Mouse (Mus musculus) intestine, embryonic 15.5 days (tissue): ENCODE measurements around the gene Stam2. TPM values are rescaled to one million over a fixed set of nuclear protein-coding genes. Genes with fewer than 3 reads are reported as not detected.

ENCODE experiments used
- ATAC-seq: fragments of 200-750 bp; cut with Nextera tagmentation; 2 replicates; pipeline ENCODE4 v1.8.0; 2017; ENCODE audit warnings: moderate TSS enrichment, moderate library complexity
- H3K27ac ChIP-seq: fragments of 300-500 bp; sonication (generic); 2 replicates; pipeline ENCODE4 v1.5.1; 2015; ENCODE audit warnings: mild to moderate bottlenecking, inconsistent platforms
- H3K27me3 ChIP-seq: fragments of 300-500 bp; sonication (generic); replicated peaks from 2 replicates; pipeline ENCODE4 v1.6.1; 2015; ENCODE audit warnings: inconsistent platforms
- H3K36me3 ChIP-seq: fragments of 300-500 bp; sonication (generic); 2 replicates; pipeline ENCODE4 v1.6.1; 2015; ENCODE audit warnings: inconsistent platforms
- H3K4me1 ChIP-seq: fragments of 300-500 bp; sonication (generic); replicated peaks from 2 replicates; pipeline ENCODE4 v1.6.1; 2015; ENCODE audit warnings: inconsistent platforms
- H3K4me2 ChIP-seq: fragments of 300-500 bp; sonication (generic); replicated peaks from 2 replicates; pipeline ENCODE4 v1.6.1; 2015; ENCODE audit warnings: mild to moderate bottlenecking, inconsistent platforms
- H3K4me3 ChIP-seq: fragments of 300-500 bp; sonication (generic); replicated peaks from 2 replicates; pipeline ENCODE4 v1.5.1; 2015; ENCODE audit warnings: inconsistent platforms
- H3K9ac ChIP-seq: fragments of 300-500 bp; sonication (generic); 2 replicates; pipeline ENCODE4 v1.6.1; 2015; ENCODE audit warnings: inconsistent platforms
- H3K9me3 ChIP-seq: fragments of 300-500 bp; sonication (generic); 2 replicates; pipeline ENCODE4 v1.6.1; 2016; ENCODE audit warnings: inconsistent platforms
- WGBS: fragments of 180-500 bp; shearing (Covaris S2); methylation state at CpG from one replicate; pipeline ENCODE4 v1.1.7; 2015; 5-methylcytosine and 5-hydroxymethylcytosine counted together
- polyA plus RNA-seq: library from polyadenylated mRNA; unstranded; fragments of >200 nt; fragmentation: Nextera tagmentation; extraction: Ambion mirVana; gene quantifications from 2 replicates; pipeline ENCODE4 v1.2.1, GENCODE M21; 2015

The Stam2 gene
- polyA plus RNA-seq: 30.3 and 34.4 TPM in 2 replicates

DNA sequence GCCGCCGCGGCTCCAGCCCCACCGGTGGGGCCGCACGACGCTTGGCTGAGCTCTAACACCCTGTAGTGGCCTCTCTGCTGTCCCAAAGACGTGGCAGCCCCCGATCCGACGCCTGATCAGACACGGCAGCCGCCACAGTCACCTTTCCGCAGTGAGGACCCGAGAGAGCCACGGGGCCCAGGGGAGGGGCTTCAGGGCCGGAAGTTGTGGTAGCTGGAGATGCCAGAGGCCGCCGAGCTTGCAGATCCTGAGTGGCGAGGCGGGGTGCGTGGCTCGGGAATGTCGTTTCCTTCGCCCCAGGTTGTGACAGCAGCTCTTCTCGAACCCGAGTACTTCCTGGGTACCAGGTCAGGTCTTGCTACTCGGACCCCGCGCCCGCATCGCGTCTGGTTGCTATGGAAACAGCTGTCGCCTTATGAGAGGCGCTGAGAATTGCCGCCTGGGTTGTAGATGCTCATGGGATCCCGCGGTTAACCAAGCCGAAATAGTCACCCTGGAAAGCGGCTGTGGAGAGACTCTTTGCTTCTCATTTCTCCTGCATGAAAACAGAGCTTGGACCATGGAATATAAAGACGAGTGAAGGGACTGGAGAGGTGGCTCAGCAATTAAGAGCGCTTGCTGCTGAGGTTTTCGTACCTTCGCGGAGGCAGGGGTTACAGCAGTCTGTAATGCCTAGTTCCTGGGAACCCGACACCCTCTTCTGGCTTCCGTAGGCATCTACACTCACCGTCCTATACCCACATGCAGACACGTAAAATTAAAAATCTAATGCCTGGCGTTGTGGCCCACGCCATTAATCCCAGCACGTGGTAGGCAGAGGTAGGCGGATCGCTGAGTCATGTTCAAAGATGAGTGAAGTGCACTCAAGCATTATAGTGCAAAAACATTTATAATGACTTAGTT lies at the start of gene Stam2:
TSS of gene Stam2 (minus strand) at position 26 of the 903 bp plus-strand sequence.
- Histone ChIP-seq H3K4me3 (peak within 1 kb of the TSS; percentile 92), H3K4me2 (peak within 1 kb of the TSS; percentile 69), H3K27ac (peak within 1 kb of the TSS; percentile 96), H3K36me3 (no peaks in the 10 kb centered on the region), H3K27me3 (no peaks in the 10 kb centered on the region), H3K9ac (peak within 1 kb of the TSS; percentile 87), H3K9me3 (no peaks in the 10 kb centered on the region), H3K4me1 (no peaks in the 10 kb centered on the region)
- peak; percentile 97 for ATAC-seq
- WGBS: 8% methylated on average over 54 of the region's 54 CpGs

- Histone ChIP-seq H3K9ac (no peak overlapping the region), H3K36me3 (no peaks in the 10 kb centered on the region), H3K9me3 (no peaks in the 10 kb centered on the region), H3K4me3 (no peak overlapping the region), H3K27me3 (no peaks in the 10 kb centered on the region), H3K27ac (no peak overlapping the region), H3K4me2 (no peak overlapping the region), H3K4me1 (no peaks in the 10 kb centered on the region)
- 30% methylated on average over 3 of the region's 3 CpGs for WGBS
- no peak for ATAC-seq
Observed at GRCm38 (mm10) chr2:52785106-52785721, 43.1 kb upstream of the Stam2 start.

- Histone ChIP-seq H3K27ac (no peak overlapping the region), H3K4me1 (no peaks in the 10 kb centered on the region; the same call in 1 of the 2 replicates), H3K27me3 (no peaks in the 10 kb centered on the region), H3K4me2 (no peak overlapping the region), H3K9ac (no peak overlapping the region), H3K4me3 (no peak overlapping the region), H3K36me3 (no peaks in the 10 kb centered on the region), H3K9me3 (no peaks in the 10 kb centered on the region)
- no peak for ATAC-seq
- WGBS: 78% methylated on average over 10 of the region's 10 CpGs
Observed at GRCm38 (mm10) chr2:52779987-52780386, 37.9 kb upstream of the Stam2 start.

GRCm38 (mm10) chr2:52779381-52779780 lies 37.3 kb upstream of the Stam2 start:
- Histone ChIP-seq H3K36me3 (no peaks in the 10 kb centered on the region), H3K4me3 (no peak overlapping the region), H3K9me3 (no peaks in the 10 kb centered on the region), H3K4me2 (peak overlapping the region; percentile 28), H3K9ac (no peak overlapping the region), H3K27me3 (no peaks in the 10 kb centered on the region), H3K27ac (no peak overlapping the region), H3K4me1 (no peaks in the 10 kb centered on the region; the same call in 1 of the 2 replicates)
- peak; percentile 63; the same call in 1 of the 2 replicates for ATAC-seq
- 54% methylated on average over 9 of the region's 9 CpGs for WGBS

DNA sequence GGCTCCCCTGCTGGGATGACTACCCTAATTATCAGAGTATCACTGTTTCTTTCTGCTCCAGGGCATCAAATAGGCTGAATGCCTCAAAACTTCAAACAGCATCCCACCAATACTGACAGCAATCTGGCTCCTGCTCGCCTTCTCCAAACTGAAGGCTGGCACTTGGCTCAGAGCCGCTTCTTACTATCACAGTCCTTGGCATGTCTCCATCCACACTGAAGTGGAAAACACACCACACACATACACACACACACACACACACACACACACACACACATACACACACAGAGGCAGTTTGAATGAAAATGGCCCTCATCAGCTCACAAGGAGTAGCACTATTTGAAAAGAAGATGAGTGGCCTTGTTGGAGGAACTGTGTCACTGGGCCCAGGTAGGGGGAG lies 35.8 kb upstream of the Stam2 start:
- Histone ChIP-seq H3K36me3 (no peaks in the 10 kb centered on the region), H3K9ac (no peak overlapping the region)
- ATAC-seq: no peak

DNA sequence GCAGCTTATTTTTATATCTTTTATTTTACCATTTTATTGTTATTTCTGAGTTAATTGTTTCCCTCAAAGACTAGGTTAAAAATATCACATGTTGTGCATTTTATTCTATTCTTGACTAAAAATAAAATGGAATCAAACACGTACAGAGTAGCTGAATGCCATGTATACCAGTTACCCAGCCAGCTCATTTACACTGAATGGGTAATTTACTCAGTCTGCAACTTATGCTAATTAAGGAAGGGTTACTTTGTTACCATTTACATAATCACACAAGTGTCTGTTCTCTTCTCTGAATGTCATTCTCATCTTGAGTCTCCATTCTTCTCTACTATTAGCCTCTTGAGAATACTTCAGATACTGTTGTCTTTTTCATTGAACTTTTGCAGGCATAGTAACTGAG lies 32.3 kb upstream of the Stam2 start:
- H3K27ac ChIP-seq: no peak overlapping the region
- 71% methylated on average over 1 of the region's 1 CpGs for WGBS
- no peaks in the 10 kb centered on the region for H3K27me3 ChIP-seq
- no peaks in the 10 kb centered on the region for H3K9me3 ChIP-seq
- H3K36me3 ChIP-seq: no peaks in the 10 kb centered on the region
- no peak overlapping the region for H3K4me3 ChIP-seq
- H3K9ac ChIP-seq: no peak overlapping the region
- no peaks in the 10 kb centered on the region; the same call in 1 of the 2 replicates for H3K4me1 ChIP-seq
- no peak overlapping the region for H3K4me2 ChIP-seq
- ATAC-seq: no peak

More for the DNA sequence above, 35.8 kb upstream of the Stam2 start:
- Histone ChIP-seq H3K27me3 (no peaks in the 10 kb centered on the region), H3K27ac (no peak overlapping the region), H3K4me2 (no peak overlapping the region), H3K9me3 (no peaks in the 10 kb centered on the region), H3K4me1 (no peaks in the 10 kb centered on the region; the same call in 1 of the 2 replicates), H3K4me3 (no peak overlapping the region)
- 88% methylated on average over 2 of the region's 2 CpGs for WGBS

DNA sequence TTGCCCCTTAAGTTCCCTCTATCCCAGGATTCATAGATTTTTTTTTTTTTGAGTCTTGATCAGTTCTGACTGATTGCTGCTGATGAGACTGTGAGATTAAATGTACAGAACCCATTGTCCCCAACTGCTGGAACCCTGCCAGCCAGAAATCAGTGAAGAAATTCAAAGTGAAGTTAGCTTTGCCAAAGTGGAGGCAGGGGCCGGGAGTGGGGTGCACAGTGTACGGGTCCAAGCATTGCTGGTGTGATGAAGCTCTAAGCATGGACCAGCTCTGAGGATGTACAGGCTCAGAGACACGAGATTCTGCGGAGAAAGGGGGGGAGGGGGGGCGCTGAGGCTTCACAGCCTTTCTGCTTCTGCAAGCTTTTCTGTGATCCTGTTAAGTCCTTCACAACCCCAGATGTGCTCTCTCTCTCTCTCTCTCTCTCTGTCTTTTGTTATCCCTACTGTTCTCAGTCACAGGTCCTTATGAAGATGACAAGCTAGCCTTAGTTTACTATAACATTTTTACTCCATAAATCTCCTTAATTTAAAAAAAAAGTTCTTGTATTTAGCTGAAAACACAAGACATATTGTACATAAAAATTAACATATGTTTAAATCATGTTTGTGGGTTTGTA lies 30.8 kb upstream of the Stam2 start:
- H3K9ac ChIP-seq: no peak overlapping the region
- 46% methylated on average over 5 of the region's 5 CpGs for WGBS

GRCm38 (mm10) chr2:52765130-52765529 lies 23.0 kb upstream of the Stam2 start:
- H3K9ac ChIP-seq: no peak overlapping the region
- no peaks in the 10 kb centered on the region for H3K9me3 ChIP-seq
- H3K4me1 ChIP-seq: no peaks in the 10 kb centered on the region
- no peak overlapping the region for H3K27ac ChIP-seq
- H3K36me3 ChIP-seq: no peaks in the 10 kb centered on the region
- 92% methylated on average over 6 of the region's 6 CpGs for WGBS
- no peaks in the 10 kb centered on the region for H3K27me3 ChIP-seq
- H3K4me2 ChIP-seq: no peak overlapping the region
- no peak overlapping the region for H3K4me3 ChIP-seq
- no peak for ATAC-seq

More for the DNA sequence above, 30.8 kb upstream of the Stam2 start:
- H3K36me3 ChIP-seq: no peaks in the 10 kb centered on the region
- no peaks in the 10 kb centered on the region for H3K27me3 ChIP-seq
- ATAC-seq: no peak
- H3K27ac ChIP-seq: no peak overlapping the region
- no peaks in the 10 kb centered on the region for H3K4me1 ChIP-seq
- no peak overlapping the region for H3K4me2 ChIP-seq
- no peaks in the 10 kb centered on the region for H3K9me3 ChIP-seq
- H3K4me3 ChIP-seq: no peak overlapping the region

DNA sequence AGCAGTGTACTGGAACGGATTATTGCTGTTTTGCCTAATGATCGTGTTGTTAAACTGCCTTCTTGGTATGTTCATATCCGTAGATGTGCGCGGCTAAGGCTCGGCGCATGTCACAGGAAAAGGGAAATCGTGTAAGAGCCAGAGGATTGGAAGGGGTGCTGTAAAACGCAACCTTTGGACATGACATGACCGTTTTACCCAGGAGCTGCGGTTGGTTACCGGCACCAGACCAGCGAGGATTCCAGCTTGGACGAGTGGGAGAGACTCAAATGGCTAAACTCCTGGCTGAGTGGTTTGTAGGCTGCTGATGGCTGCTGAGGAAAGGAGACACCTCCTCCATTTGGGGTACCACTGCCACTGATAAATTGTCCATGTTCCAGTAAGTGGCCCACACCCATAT lies 21.8 kb upstream of the Stam2 start:
- Histone ChIP-seq H3K4me1 (no peaks in the 10 kb centered on the region), H3K27me3 (no peaks in the 10 kb centered on the region), H3K4me3 (no peak overlapping the region), H3K9me3 (no peaks in the 10 kb centered on the region), H3K4me2 (no peak overlapping the region), H3K27ac (no peak overlapping the region), H3K9ac (no peak overlapping the region), H3K36me3 (no peaks in the 10 kb centered on the region)
- 89% methylated on average over 14 of the region's 14 CpGs for WGBS
- no peak for ATAC-seq

DNA sequence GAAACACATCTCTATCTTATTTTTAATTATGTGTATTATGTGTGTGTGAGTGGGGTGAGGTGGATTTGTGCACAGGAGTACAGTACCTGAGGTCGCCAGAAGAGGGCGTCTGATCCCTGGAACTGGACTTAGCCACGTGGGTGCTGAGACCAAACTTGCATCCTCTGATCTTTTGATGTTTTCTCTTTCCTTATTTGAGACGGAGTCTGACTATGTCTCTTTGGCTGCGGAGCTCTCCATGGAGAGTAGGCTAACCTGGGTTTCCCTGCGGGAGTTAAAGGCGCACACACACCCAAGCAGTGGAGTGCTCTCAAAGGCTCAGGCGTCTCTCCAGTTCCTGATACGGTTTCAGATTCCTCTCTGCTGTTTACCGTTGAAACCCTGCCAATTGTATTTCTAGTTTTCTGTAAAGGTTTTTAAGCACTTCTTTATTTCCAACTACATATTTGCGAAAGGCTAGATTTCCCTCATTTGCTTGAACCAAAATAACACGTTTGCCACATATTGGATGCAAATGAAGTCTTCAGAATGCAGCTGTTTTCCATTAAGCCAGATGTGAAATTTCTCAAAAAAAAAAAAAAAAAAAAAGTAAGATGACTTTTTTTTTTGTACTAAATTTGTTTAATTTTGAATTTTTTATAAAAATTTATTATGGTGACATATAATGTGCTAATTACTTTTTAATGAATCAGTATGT lies 21.1 kb upstream of the Stam2 start:
- ATAC-seq: peak; percentile 75

GRCm38 (mm10) chr2:52762529-52762928 lies 20.4 kb upstream of the Stam2 start:
- no peak overlapping the region for H3K4me3 ChIP-seq
- H3K27me3 ChIP-seq: no peaks in the 10 kb centered on the region
- no peak overlapping the region for H3K4me2 ChIP-seq
- no peaks in the 10 kb centered on the region for H3K4me1 ChIP-seq
- no peaks in the 10 kb centered on the region for H3K36me3 ChIP-seq
- H3K27ac ChIP-seq: no peak overlapping the region
- H3K9ac ChIP-seq: no peak overlapping the region
- WGBS: 63% methylated on average over 7 of the region's 7 CpGs
- ATAC-seq: no peak
- H3K9me3 ChIP-seq: no peaks in the 10 kb centered on the region

More for the DNA sequence above, 21.1 kb upstream of the Stam2 start:
- no peak overlapping the region for H3K27ac ChIP-seq
- H3K9me3 ChIP-seq: no peaks in the 10 kb centered on the region
- no peaks in the 10 kb centered on the region for H3K27me3 ChIP-seq
- H3K4me2 ChIP-seq: peak overlapping the region; percentile 51
- no peak overlapping the region; the same call in 1 of the 2 replicates for H3K4me3 ChIP-seq
- no peak overlapping the region for H3K9ac ChIP-seq
- no peaks in the 10 kb centered on the region for H3K4me1 ChIP-seq
- WGBS: 18% methylated on average over 12 of the region's 12 CpGs
- no peaks in the 10 kb centered on the region for H3K36me3 ChIP-seq

GRCm38 (mm10) chr2:52758627-52759026 lies 16.5 kb upstream of the Stam2 start:
- H3K36me3 ChIP-seq: no peaks in the 10 kb centered on the region
- ATAC-seq: no peak
- WGBS: 31% methylated on average over 10 of the region's 10 CpGs

More at GRCm38 (mm10) chr2:52758627-52759026, 16.5 kb upstream of the Stam2 start:
- Histone ChIP-seq H3K9ac (no peak overlapping the region), H3K4me3 (no peak overlapping the region), H3K4me2 (no peak overlapping the region), H3K27me3 (no peaks in the 10 kb centered on the region), H3K4me1 (no peaks in the 10 kb centered on the region), H3K27ac (no peak overlapping the region), H3K9me3 (no peaks in the 10 kb centered on the region)
